Mouse (Mus musculus) intestine, embryonic 14.5 days (tissue): ENCODE measurements at regions not wholly inside any gene's neighbourhood (a gene's known extent, or its start where the extent isn't known, plus 50 kb on each side); places are given as distances from the start of the nearest gene placed in this dataset.

ENCODE experiments used
- ATAC-seq: fragments of 200-750 bp; cut with Nextera tagmentation; replicated peaks from 2 replicates; pipeline ENCODE4 v1.8.0; 2017; ENCODE audit warnings: low read depth, moderate number of reproducible peaks, moderate TSS enrichment, moderate library complexity; ENCODE audit not compliant: low FRiP score, low TSS enrichment
- DNase-seq: peaks from one replicate; pipeline ENCODE4 v3.0.0-alpha.2; 2018; ENCODE audit warnings: low spot score
- H3K27ac ChIP-seq: fragments of 300-500 bp; sonication (generic); 2 replicates; pipeline ENCODE4 v1.5.1; 2014; ENCODE audit warnings: low read depth, mild to moderate bottlenecking, control low read depth
- H3K27me3 ChIP-seq: fragments of 300-500 bp; sonication (generic); replicated peaks from 2 replicates; pipeline ENCODE4 v1.6.1; 2014; ENCODE audit warnings: low read length, control low read depth; ENCODE audit not compliant: control insufficient read depth, insufficient read depth
- H3K36me3 ChIP-seq: fragments of 300-500 bp; sonication (generic); 2 replicates; pipeline ENCODE4 v1.6.1; 2014; ENCODE audit warnings: low read length, control low read depth; ENCODE audit not compliant: control insufficient read depth, insufficient read depth
- H3K4me1 ChIP-seq: fragments of 300-500 bp; sonication (generic); replicated peaks from 2 replicates; pipeline ENCODE4 v1.6.1; 2014; ENCODE audit warnings: low read length, control low read depth, mixed read lengths; ENCODE audit not compliant: control insufficient read depth, insufficient read depth
- H3K4me2 ChIP-seq: fragments of 300-500 bp; sonication (generic); 2 replicates; pipeline ENCODE4 v1.6.1; 2014; ENCODE audit warnings: low read length
- H3K4me3 ChIP-seq: fragments of 300-500 bp; sonication (generic); 2 replicates; pipeline ENCODE4 v1.5.1; 2014; ENCODE audit warnings: low read depth, low read length, control low read depth, mixed read lengths
- H3K9ac ChIP-seq: fragments of 300-500 bp; sonication (generic); 2 replicates; pipeline ENCODE4 v1.6.1; 2014; ENCODE audit warnings: mild to moderate bottlenecking, low read length
- H3K9me3 ChIP-seq: fragments of 300-500 bp; sonication (generic); 2 replicates; pipeline ENCODE4 v1.6.1; 2016; ENCODE audit warnings: low read length, control low read depth; ENCODE audit not compliant: control insufficient read depth
- WGBS: fragments of 180-500 bp; shearing (Covaris S2); extraction: QIAGEN DNeasy Blood & Tissue Kit; methylation state at CpG from one replicate; pipeline ENCODE4 v1.1.7; 2014; 5-methylcytosine and 5-hydroxymethylcytosine counted together

- ATAC-seq = no peak
- H3K9ac ChIP-seq = no peak overlapping the region
- no peaks in the 10 kb centered on the region for H3K27me3 ChIP-seq
- no peak for DNase-seq
- H3K4me1 ChIP-seq = no peaks in the 10 kb centered on the region
- H3K27ac ChIP-seq = no peak overlapping the region
- no peaks in the 10 kb centered on the region for H3K9me3 ChIP-seq
- no peak overlapping the region for H3K4me2 ChIP-seq
- 84% methylated on average over 4 of the region's 4 CpGs for WGBS
- no peaks in the 10 kb centered on the region for H3K36me3 ChIP-seq
- H3K4me3 ChIP-seq = no peak overlapping the region
Observed at GRCm38 (mm10) chr5:47317506-47317905, 665.4 kb upstream of the Slit2 start.

- no peak for ATAC-seq
- Histone ChIP-seq H3K27ac (no peak overlapping the region), H3K9me3 (no peaks in the 10 kb centered on the region), H3K4me2 (no peak overlapping the region), H3K9ac (no peak overlapping the region), H3K4me1 (no peaks in the 10 kb centered on the region), H3K27me3 (no peaks in the 10 kb centered on the region), H3K36me3 (no peaks in the 10 kb centered on the region), H3K4me3 (no peak overlapping the region)
- WGBS = 79% methylated on average over 1 of the region's 1 CpGs
- DNase-seq = no peak
Observed at GRCm38 (mm10) chr5:47318147-47318546, 664.8 kb upstream of the Slit2 start.

DNA sequence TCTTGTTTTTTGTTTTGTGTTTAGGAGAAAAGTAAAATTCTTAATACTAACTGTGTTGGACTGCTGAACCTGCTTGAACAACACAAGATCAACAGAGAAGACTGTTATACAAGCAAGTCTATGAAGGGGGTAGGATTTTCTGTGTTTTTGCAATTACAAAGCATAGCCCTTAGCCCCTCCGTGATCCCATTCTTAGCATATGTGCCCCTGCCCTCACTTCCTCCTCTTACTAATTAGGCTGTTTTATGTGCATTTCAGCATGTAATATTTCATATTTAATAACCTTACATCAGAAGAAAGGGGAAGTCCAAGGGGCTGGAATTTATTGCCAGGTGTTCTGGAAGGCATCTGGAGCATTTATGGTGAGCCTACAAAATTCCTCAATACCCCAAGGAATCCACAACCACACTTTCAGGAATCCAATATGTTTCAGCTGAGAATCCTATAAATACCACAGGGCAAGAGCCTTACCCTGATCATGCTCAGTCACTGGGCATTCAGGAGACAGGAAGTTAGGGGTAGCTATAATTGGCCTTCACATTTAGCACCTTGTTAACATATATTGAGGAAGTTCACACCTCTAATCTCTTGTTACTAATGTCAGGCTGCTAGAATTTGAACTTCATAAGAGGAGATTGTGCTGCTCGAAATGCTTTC lies 660.3 kb upstream of the Slit2 start:
- ATAC-seq = no peak
- no peaks in the 10 kb centered on the region for H3K27me3 ChIP-seq
- no peaks in the 10 kb centered on the region for H3K9me3 ChIP-seq
- no peaks in the 10 kb centered on the region for H3K36me3 ChIP-seq
- no peak overlapping the region for H3K4me3 ChIP-seq
- DNase-seq = no peak
- no peaks in the 10 kb centered on the region for H3K4me1 ChIP-seq
- H3K27ac ChIP-seq = no peak overlapping the region
- WGBS = 59% methylated on average over 2 of the region's 2 CpGs
- no peak overlapping the region for H3K4me2 ChIP-seq
- no peak overlapping the region for H3K9ac ChIP-seq

DNA sequence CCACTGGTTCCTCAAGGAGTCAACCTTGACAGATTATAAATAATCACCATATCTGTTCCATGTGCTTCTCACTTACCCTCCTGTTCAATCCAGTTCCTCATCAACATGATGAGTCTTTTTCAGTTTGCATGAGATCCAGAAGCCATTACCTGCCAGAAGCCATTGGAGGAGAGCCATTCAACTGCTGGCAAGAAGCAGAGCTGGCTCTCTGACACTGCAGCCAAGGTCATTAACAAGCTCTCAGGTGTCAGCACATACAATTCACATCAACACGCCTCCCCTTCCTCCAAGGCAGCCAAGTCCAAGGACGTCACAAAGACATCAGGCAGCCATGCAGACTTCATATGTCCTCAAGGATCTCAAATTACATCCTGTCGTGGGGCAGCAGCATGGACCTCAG lies 648.6 kb upstream of the Slit2 start:
- no peak for ATAC-seq
- Histone ChIP-seq H3K4me2 (no peak overlapping the region), H3K4me3 (no peak overlapping the region), H3K27ac (no peak overlapping the region), H3K27me3 (no peaks in the 10 kb centered on the region), H3K4me1 (no peaks in the 10 kb centered on the region), H3K9ac (no peak overlapping the region), H3K36me3 (no peaks in the 10 kb centered on the region), H3K9me3 (no peaks in the 10 kb centered on the region)
- 77% methylated on average over 3 of the region's 3 CpGs for WGBS
- DNase-seq = no peak

GRCm38 (mm10) chr5:47336511-47336910 lies 646.4 kb upstream of the Slit2 start:
- Histone ChIP-seq H3K4me2 (no peak overlapping the region), H3K36me3 (no peaks in the 10 kb centered on the region), H3K4me3 (no peak overlapping the region), H3K27me3 (no peaks in the 10 kb centered on the region), H3K4me1 (no peaks in the 10 kb centered on the region), H3K27ac (no peak overlapping the region), H3K9me3 (no peaks in the 10 kb centered on the region), H3K9ac (no peak overlapping the region)
- 70% methylated on average over 1 of the region's 1 CpGs for WGBS
- DNase-seq (no peak), ATAC-seq (no peak)

GRCm38 (mm10) chr5:47339807-47340206 lies 643.1 kb upstream of the Slit2 start:
- Histone ChIP-seq H3K4me3 (no peak overlapping the region), H3K4me2 (no peak overlapping the region), H3K9ac (no peak overlapping the region), H3K27ac (no peak overlapping the region), H3K27me3 (no peaks in the 10 kb centered on the region), H3K36me3 (no peaks in the 10 kb centered on the region), H3K4me1 (no peaks in the 10 kb centered on the region), H3K9me3 (no peaks in the 10 kb centered on the region)
- 62% methylated on average over 6 of the region's 6 CpGs for WGBS
- no peak for DNase-seq
- ATAC-seq = no peak

DNA sequence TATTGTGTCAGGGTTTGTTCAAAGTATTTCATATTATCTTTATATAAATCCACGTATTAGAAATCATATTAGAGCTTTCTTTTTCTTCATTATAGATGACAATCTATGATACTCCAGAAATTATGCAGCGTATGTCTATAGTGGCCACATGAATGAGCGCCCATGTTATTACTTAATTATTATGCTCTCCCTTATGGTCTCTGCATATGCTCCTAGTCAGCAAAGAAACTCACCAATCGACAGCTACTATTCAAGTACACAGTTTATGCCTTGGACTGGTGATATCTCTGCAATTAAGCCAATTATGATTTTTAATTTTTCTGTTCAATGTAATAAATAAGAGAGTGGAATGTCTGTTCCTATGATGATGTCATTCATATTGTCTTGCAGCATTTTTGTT lies 612.8 kb upstream of the Slit2 start:
- no peaks in the 10 kb centered on the region for H3K4me1 ChIP-seq
- no peak overlapping the region for H3K4me3 ChIP-seq
- no peaks in the 10 kb centered on the region for H3K36me3 ChIP-seq
- ATAC-seq (no peak), DNase-seq (no peak)
- H3K4me2 ChIP-seq = no peak overlapping the region
- WGBS = 91% methylated on average over 4 of the region's 4 CpGs
- no peak overlapping the region for H3K27ac ChIP-seq
- no peaks in the 10 kb centered on the region for H3K9me3 ChIP-seq
- no peak overlapping the region for H3K9ac ChIP-seq
- no peaks in the 10 kb centered on the region for H3K27me3 ChIP-seq

DNA sequence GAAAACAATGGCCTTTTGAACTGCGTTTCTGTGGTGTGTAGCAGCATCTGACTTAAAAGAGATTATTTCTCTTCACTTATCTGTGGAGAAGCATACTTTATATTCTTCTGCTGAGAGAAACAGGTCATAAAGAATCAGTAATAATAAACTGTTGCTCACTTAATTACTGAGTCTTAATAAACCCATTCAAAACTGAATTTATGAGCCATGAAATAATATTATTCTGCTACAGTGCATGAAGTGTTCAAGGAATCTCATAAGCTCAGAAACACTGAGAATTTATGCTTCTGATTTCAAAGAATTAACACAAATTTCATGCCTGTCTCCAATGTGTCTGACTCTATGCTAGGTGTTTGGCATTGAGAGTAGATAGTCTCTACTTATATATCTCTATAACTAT lies 597.0 kb upstream of the Slit2 start:
- no peak overlapping the region for H3K4me3 ChIP-seq
- 80% methylated on average over 1 of the region's 1 CpGs for WGBS
- no peaks in the 10 kb centered on the region for H3K9me3 ChIP-seq
- H3K9ac ChIP-seq = no peak overlapping the region
- DNase-seq (no peak), ATAC-seq (no peak)
- no peak overlapping the region for H3K27ac ChIP-seq
- H3K4me1 ChIP-seq = no peaks in the 10 kb centered on the region
- no peak overlapping the region for H3K4me2 ChIP-seq
- H3K27me3 ChIP-seq = no peaks in the 10 kb centered on the region
- H3K36me3 ChIP-seq = no peaks in the 10 kb centered on the region

DNA sequence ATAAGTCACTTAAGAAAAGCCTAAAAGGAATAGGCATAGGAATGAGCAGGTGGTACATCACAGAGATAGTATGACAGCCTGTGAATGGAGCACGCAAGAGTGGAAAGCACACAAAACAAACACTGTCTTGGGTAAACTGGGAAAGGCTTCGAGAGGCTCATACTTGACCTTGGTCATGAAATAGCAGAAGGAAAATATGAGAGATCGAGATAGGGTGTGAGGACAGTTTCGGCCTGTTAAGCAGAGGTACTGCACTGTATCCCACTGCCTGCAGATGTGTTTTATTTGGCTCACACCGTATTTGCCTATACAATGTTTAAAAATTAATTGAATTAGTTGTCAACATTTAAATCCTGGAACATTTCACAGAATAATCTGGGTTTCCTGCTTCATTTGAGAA lies 596.2 kb upstream of the Slit2 start:
- Histone ChIP-seq H3K4me2 (no peak overlapping the region), H3K9ac (no peak overlapping the region), H3K27me3 (no peaks in the 10 kb centered on the region), H3K27ac (no peak overlapping the region), H3K4me1 (no peaks in the 10 kb centered on the region), H3K36me3 (no peaks in the 10 kb centered on the region), H3K9me3 (no peaks in the 10 kb centered on the region), H3K4me3 (no peak overlapping the region)
- DNase-seq (no peak), ATAC-seq (no peak)
- WGBS = 63% methylated on average over 5 of the region's 5 CpGs
